Mouse (Mus musculus) cerebellum, adult 8-10 months (tissue): ENCODE data around the gene Senp5.
"Not testable (repeated sequence)": the region's sequence is repeated elsewhere in the genome, so short reads cannot be mapped to it uniquely, and the experiment has no call there.

Experiments used
- DNase-seq: peaks from one replicate; pipeline ENCODE4 v3.0.0; 2022

Senp5 gene

GRCm38 (mm10) chr16:32002509-32003477, at the start of gene Senp5:
TSS of gene Senp5 (minus strand) at chr16:32003287.
- DNase-seq, result peak; percentile 85

- no peak for DNase-seq
Observed at GRCm38 (mm10) chr16:32042367-32042766, 39.3 kb upstream of the Senp5 start.

GRCm38 (mm10) chr16:32019678-32020077, 16.6 kb upstream of the Senp5 start:
- no peak for DNase-seq

- DNase-seq, result no peak
Observed at GRCm38 (mm10) chr16:32010330-32010729, 7.2 kb upstream of the Senp5 start.

- no peak for DNase-seq
Observed at GRCm38 (mm10) chr16:32009913-32010312, 6.8 kb upstream of the Senp5 start.

- DNase-seq, result no peak
Observed at GRCm38 (mm10) chr16:32008529-32009293, 5.6 kb upstream of the Senp5 start.

GRCm38 (mm10) chr16:32004731-32005130, 1.6 kb upstream of the Senp5 start:
- DNase-seq, result no peak

GRCm38 (mm10) chr16:31996371-31996770, 6.7 kb downstream of the Senp5 start:
- DNase-seq, result no peak

- no peak for DNase-seq
Observed at GRCm38 (mm10) chr16:31993946-31994345, 9.1 kb downstream of the Senp5 start.

- DNase-seq, result no peak
Observed at GRCm38 (mm10) chr16:31993195-31993594, 9.9 kb downstream of the Senp5 start.

GRCm38 (mm10) chr16:31992039-31992438, 11.0 kb downstream of the Senp5 start:
- no peak for DNase-seq

GRCm38 (mm10) chr16:31980946-31981345, 22.1 kb downstream of the Senp5 start:
- DNase-seq, result no peak

GRCm38 (mm10) chr16:31979501-31979900, 23.6 kb downstream of the Senp5 start:
- no peak for DNase-seq

- DNase-seq, result no peak
Observed at GRCm38 (mm10) chr16:31975258-31975657, 27.8 kb downstream of the Senp5 start.

GRCm38 (mm10) chr16:31963224-31963623, 39.9 kb downstream of the Senp5 start:
- DNase-seq, result no peak

GRCm38 (mm10) chr16:31948345-31948774, 54.7 kb downstream of the Senp5 start, which contains the start of the genes 0610012G03Rik and Ncbp2:
TSS of gene 0610012G03Rik (minus strand) at chr16:31948494.
TSS of gene Ncbp2 (plus strand) at chr16:31948513.
- peak; percentile 93 for DNase-seq

- DNase-seq, result peak; percentile 41
Observed at GRCm38 (mm10) chr16:31947901-31948316, 55.2 kb downstream of the Senp5 start.

- no peak for DNase-seq
Observed at GRCm38 (mm10) chr16:31947333-31947732, 55.8 kb downstream of the Senp5 start.

- not testable (repeated sequence) for DNase-seq
Observed at GRCm38 (mm10) chr16:31945986-31946385, 57.1 kb downstream of the Senp5 start.

- DNase-seq, result no peak
Observed at GRCm38 (mm10) chr16:31945372-31945771, 57.7 kb downstream of the Senp5 start.

GRCm38 (mm10) chr16:31944698-31945255, 58.3 kb downstream of the Senp5 start:
- DNase-seq, result no peak

- peak; percentile 74 for DNase-seq
Observed at GRCm38 (mm10) chr16:31943980-31944379, 59.1 kb downstream of the Senp5 start.

- DNase-seq, result no peak
Observed at GRCm38 (mm10) chr16:31940586-31940985, 62.5 kb downstream of the Senp5 start.
